Mouse (Mus musculus) kidney, adult 2 months (tissue): ENCODE measurements around the gene Det1.

Experiments
- CTCF ChIP-seq: fragments of 200-500 bp; conservative IDR thresholded peaks from 2 replicates; pipeline ENCODE4 v1.5.1; 2011; ENCODE audit warnings: low read depth, mild to moderate bottlenecking, control low read depth, low read length, moderate library complexity, mixed read lengths; ENCODE audit not compliant: insufficient read depth, insufficient read length
- POLR2A ChIP-seq: fragments of 200-500 bp; IDR thresholded peaks from one replicate; pipeline ENCODE4 v1.6.1; 2011; ENCODE audit warnings: low read depth, low read length, control low read depth

DNA sequence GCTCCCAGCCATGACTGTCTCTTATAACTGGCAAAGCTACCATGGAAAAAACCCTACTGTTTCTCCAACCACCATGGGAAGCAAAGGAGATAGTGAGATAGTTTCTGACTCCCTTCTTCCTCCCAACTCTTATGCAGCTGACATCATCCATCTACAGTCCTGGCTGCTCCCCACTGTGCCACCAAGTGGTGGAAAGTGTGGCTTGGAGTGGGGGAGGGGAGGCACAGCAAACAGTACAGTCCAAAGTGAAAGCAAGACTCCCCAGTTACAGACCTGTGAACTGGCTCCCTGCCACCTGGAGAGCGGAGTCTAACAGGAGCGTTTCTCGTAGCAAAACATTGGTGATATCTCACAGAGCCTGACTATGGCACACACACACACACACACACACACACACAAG is 43.2 kb downstream of the Det1 start:
- TF ChIP-seq POLR2A: no peak
- peak; percentile 40; the same call in 1 of the 2 replicates for TF ChIP-seq CTCF
